ENCODE assay signal across 31 mouse cellular contexts in genomic region chr16:91989332-91989731, GRCm38 (mm10).
"Had no signal": no experiment of that assay in that cellular context is flagged by ENCODE, and none has a peak within 500 bp of the region (broad histone marks: within the 10 kb centered on the region; RNA-seq: fewer than 3 reads in every experiment).

No protein-coding gene starts in this region.

- H3K4me1 ChIP-seq: heart, embryonic 12.5 days; heart, embryonic 13.5 days; heart, embryonic 15.5 days; hindbrain, embryonic 10.5 days; hindbrain, embryonic 12.5 days; hindbrain, embryonic 13.5 days; hindbrain, embryonic 15.5 days; intestine, embryonic 15.5 days; kidney, embryonic 15.5 days had no signal

- H3K4me2 ChIP-seq: heart, embryonic 11.5 days; heart, embryonic 12.5 days; heart, embryonic 13.5 days; heart, embryonic 15.5 days; hindbrain, embryonic 12.5 days; hindbrain, embryonic 13.5 days; hindbrain, embryonic 14.5 days; hindbrain, embryonic 15.5 days; intestine, embryonic 15.5 days; kidney, embryonic 15.5 days had no signal

- H3K27me3 ChIP-seq: heart, embryonic 12.5 days; heart, embryonic 13.5 days; heart, embryonic 15.5 days; hindbrain, embryonic 12.5 days; hindbrain, embryonic 13.5 days; hindbrain, embryonic 15.5 days; intestine, embryonic 15.5 days; kidney, embryonic 15.5 days had no signal

- H3K9ac ChIP-seq: heart, embryonic 12.5 days; heart, embryonic 13.5 days; heart, embryonic 15.5 days; hindbrain, embryonic 12.5 days; hindbrain, embryonic 13.5 days; hindbrain, embryonic 14.5 days; hindbrain, embryonic 15.5 days; intestine, embryonic 15.5 days; kidney, embryonic 15.5 days had no signal

- DNase-seq: heart, postnatal 10 days; heart, postnatal 14 days; heart, postnatal 36 days; heart, postnatal 4 days; kidney, adult 11 months; kidney, adult 18-20 months; kidney, adult 2 months; kidney, adult 8-10 months; kidney, adult 9 months; kidney, postnatal 10 days; kidney, postnatal 14 days; kidney, postnatal 25 days; kidney, postnatal 36 days; kidney, postnatal 4 days; layer of hippocampus, adult 9-11 months; layer of hippocampus, postnatal 36 days had no signal

- H3K4me3 ChIP-seq: heart, embryonic 12.5 days; heart, embryonic 13.5 days; heart, embryonic 15.5 days; hindbrain, embryonic 10.5 days; hindbrain, embryonic 12.5 days; hindbrain, embryonic 13.5 days; hindbrain, embryonic 15.5 days; intestine, embryonic 15.5 days; kidney, embryonic 15.5 days; layer of hippocampus, adult 2 months; left cerebral cortex, adult 2 months had no signal

- H3K27ac ChIP-seq: heart, embryonic 13.5 days; heart, embryonic 15.5 days; hindbrain, embryonic 10.5 days; hindbrain, embryonic 12.5 days; hindbrain, embryonic 13.5 days; hindbrain, embryonic 14.5 days; hindbrain, embryonic 15.5 days; hindbrain, postnatal 0 days; intestine, embryonic 15.5 days; kidney, embryonic 15.5 days; kidney, postnatal 0 days; layer of hippocampus, adult 2 months; left cerebral cortex, adult 2 months had no signal

- H3K9me3 ChIP-seq: heart, embryonic 13.5 days; heart, embryonic 15.5 days; hindbrain, embryonic 10.5 days; hindbrain, embryonic 12.5 days; hindbrain, embryonic 13.5 days; hindbrain, embryonic 15.5 days; intestine, embryonic 15.5 days; kidney, embryonic 15.5 days had no signal

- H3K36me3 ChIP-seq: heart, embryonic 12.5 days; heart, embryonic 13.5 days; heart, embryonic 15.5 days; hindbrain, embryonic 10.5 days; hindbrain, embryonic 12.5 days; hindbrain, embryonic 13.5 days; hindbrain, embryonic 15.5 days; intestine, embryonic 15.5 days; kidney, embryonic 15.5 days had no signal
